Mouse (Mus musculus): ENCODE measurements around the gene Fbln2. TPM values are rescaled to one million over a fixed set of nuclear protein-coding genes. Genes with fewer than 3 reads are reported as not detected.

The Fbln2 gene
- polyA plus RNA-seq, 1 experiment from 2014 or later, result 196 TPM

DNA sequence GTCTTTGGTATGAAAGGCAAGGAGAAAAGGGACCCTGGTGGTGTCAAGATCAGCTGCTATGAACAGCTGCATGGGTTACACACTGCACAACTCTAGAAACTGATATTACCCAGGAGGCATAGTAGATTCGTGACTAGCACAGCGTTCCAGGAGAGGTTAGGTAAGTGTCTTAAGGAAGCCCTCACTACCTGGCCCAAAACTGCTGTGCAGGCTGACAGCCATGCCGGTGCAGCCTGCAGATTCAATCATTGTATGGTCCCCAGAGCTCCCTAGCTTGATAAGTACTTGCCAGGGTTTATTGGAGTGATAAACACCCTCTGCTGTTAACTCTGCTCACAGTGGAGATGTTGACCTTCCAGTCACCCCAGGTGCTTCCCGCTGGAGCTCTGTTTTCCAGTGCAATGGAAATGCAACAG, 30.2 kb upstream of the Fbln2 start:
- no peak overlapping the region for H3K4me2 ChIP-seq (replicated peaks)
- no peaks in the 10 kb centered on the region for H3K36me3 ChIP-seq
- H3K27me3 ChIP-seq, result 0 out of 2 replicates have a peak, but pooled peaks cover 3% of the 10 kb centered on the region
- WGBS, result 46% methylated on average over 4 of the region's 4 CpGs
- no peaks in the 10 kb centered on the region for H3K9me3 ChIP-seq
- ATAC-seq (ENCODE audit: low FRiP score, low read depth), result peak; percentile 51; the same call in 1 of the 2 replicates
- no peak overlapping the region for H3K9ac ChIP-seq
- H3K4me3 ChIP-seq, result no peak overlapping the region
- peak overlapping the region; percentile 85 for H3K27ac ChIP-seq
- H3K4me1 ChIP-seq, result peaks cover 51% of the 10 kb centered on the region

- Histone ChIP-seq H3K4me2 (replicated peaks) (no peak overlapping the region), H3K9me3 (no peaks in the 10 kb centered on the region), H3K9ac (no peak overlapping the region), H3K4me1 (peaks cover 51% of the 10 kb centered on the region), H3K36me3 (no peaks in the 10 kb centered on the region), H3K27ac (no peak overlapping the region; the same call in 1 of the 2 replicates), H3K4me3 (no peak overlapping the region), H3K27me3 (no peaks in the 10 kb centered on the region)
- WGBS, result 35% methylated on average over 1 of the region's 1 CpGs
- no peak for ATAC-seq (ENCODE audit: low FRiP score, low read depth)
These were observed 29.2 kb upstream of the Fbln2 start for GRCm38 (mm10) chr6:91183041-91183440.

GRCm38 (mm10) chr6:91183980-91184379, 28.3 kb upstream of the Fbln2 start:
- Histone ChIP-seq H3K4me1 (peaks cover 46% of the 10 kb centered on the region), H3K9ac (no peak overlapping the region), H3K9me3 (no peaks in the 10 kb centered on the region), H3K27me3 (no peaks in the 10 kb centered on the region), H3K27ac (no peak overlapping the region), H3K4me3 (no peak overlapping the region), H3K4me2 (replicated peaks) (no peak overlapping the region), H3K36me3 (no peaks in the 10 kb centered on the region)
- 71% methylated on average over 2 of the region's 2 CpGs for WGBS
- no peak for ATAC-seq (ENCODE audit: low FRiP score, low read depth)

GRCm38 (mm10) chr6:91184776-91185175, 27.5 kb upstream of the Fbln2 start:
- H3K9me3 ChIP-seq, result no peaks in the 10 kb centered on the region
- no peaks in the 10 kb centered on the region for H3K36me3 ChIP-seq
- no peak for ATAC-seq (ENCODE audit: low FRiP score, low read depth)
- no peaks in the 10 kb centered on the region for H3K27me3 ChIP-seq
- H3K9ac ChIP-seq, result no peak overlapping the region
- no peak overlapping the region for H3K27ac ChIP-seq
- WGBS, result 68% methylated on average over 3 of the region's 3 CpGs
- no peak overlapping the region for H3K4me3 ChIP-seq
- no peak overlapping the region for H3K4me2 ChIP-seq (replicated peaks)
- peaks cover 43% of the 10 kb centered on the region for H3K4me1 ChIP-seq

DNA sequence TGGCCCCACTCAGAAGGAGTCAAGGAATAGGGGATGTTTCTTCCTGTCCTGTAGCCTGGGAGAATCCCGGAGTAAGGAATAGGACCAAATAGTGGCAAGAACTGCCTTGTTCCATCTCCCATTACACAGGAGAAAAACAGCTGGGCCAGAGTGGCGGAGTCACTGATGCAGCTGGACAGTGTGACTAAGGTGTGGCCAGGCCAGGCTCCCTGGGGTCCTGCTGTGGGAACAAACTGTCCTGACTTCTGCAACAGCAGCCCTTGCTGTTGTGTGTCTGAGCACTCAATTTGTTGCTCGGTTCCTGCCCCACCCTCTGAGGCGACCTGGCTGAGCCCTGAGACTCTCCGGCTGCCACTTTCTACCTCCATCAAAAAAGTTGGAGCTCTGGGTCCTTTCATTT, 26.8 kb upstream of the Fbln2 start:
- H3K4me1 ChIP-seq, result peaks cover 36% of the 10 kb centered on the region
- H3K4me3 ChIP-seq, result no peak overlapping the region
- 82% methylated on average over 5 of the region's 5 CpGs for WGBS
- no peak overlapping the region for H3K4me2 ChIP-seq (replicated peaks)
- no peak for ATAC-seq (ENCODE audit: low FRiP score, low read depth)
- no peaks in the 10 kb centered on the region for H3K9me3 ChIP-seq
- H3K27ac ChIP-seq, result no peak overlapping the region
- H3K36me3 ChIP-seq, result no peaks in the 10 kb centered on the region
- no peaks in the 10 kb centered on the region for H3K27me3 ChIP-seq
- H3K9ac ChIP-seq, result no peak overlapping the region

DNA sequence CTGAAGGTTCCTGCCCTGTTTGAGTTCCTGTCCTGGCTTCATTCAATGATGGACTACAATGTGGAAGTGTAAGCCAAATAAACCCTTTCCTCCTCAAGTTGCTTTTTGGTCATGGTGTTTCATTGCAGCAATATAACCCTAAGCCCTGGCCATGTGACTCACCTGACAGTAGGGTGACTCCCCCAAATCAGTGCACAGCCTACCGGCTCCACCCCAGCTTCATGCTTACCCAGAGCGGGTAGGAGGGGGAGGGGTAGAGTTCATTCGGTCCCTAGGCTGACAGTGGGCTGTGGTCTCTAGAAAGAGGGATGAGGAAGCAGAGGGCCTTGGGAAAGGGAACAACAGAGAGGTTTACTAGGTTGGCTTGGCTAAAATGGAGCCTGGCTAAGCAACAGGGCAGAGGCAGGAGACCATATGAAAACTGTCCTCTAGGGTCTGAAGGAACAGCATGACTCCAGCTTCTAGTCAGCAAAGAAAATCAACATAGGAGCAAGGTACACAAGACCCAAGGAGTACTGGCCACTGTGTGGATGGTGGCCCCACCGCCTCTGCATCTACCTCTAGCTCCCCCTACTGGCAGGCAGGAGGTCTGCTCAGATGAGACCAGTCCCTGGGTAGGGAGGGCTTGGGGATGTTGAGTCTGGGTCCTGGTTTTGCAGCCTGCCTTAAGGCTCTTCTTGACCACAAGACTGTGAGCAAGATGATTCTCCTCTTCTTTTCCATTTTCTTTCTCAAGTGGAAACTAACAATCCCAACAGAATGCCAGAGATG, 25.9 kb upstream of the Fbln2 start:
- WGBS, result 65% methylated on average over 4 of the region's 4 CpGs
- no peaks in the 10 kb centered on the region for H3K36me3 ChIP-seq

DNA sequence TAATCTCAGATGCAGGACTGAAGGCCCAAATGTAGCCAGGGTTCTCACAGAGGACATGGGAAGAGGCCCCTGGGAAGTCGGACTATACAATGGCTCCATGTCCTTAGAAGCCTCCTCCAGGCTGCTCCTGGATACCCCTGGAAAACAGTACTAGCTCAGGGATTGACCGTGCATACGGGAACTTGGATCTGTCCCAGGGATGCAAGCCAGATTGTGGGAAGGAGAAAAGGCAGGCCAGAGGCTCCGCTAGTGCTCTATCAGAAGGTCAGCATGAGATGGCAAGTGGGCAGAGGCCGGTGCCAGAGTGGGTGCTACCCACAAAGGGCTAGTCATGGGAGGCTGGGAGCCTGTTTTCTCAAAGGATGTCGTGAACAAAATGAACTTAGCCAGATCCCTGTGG, 25.3 kb upstream of the Fbln2 start:
- no peak overlapping the region for H3K27ac ChIP-seq
- no peak for ATAC-seq (ENCODE audit: low FRiP score, low read depth)

More for the DNA sequence above, 25.9 kb upstream of the Fbln2 start:
- H3K9ac ChIP-seq, result no peak overlapping the region
- H3K9me3 ChIP-seq, result no peaks in the 10 kb centered on the region
- peaks cover 27% of the 10 kb centered on the region for H3K4me1 ChIP-seq
- H3K4me3 ChIP-seq, result no peak overlapping the region
- ATAC-seq (ENCODE audit: low FRiP score, low read depth), result no peak
- H3K27ac ChIP-seq, result no peak overlapping the region
- no peaks in the 10 kb centered on the region for H3K27me3 ChIP-seq
- no peak overlapping the region for H3K4me2 ChIP-seq (replicated peaks)

GRCm38 (mm10) chr6:91187871-91188270, 24.4 kb upstream of the Fbln2 start:
- Histone ChIP-seq H3K9me3 (no peaks in the 10 kb centered on the region), H3K9ac (no peak overlapping the region), H3K36me3 (no peaks in the 10 kb centered on the region), H3K4me2 (replicated peaks) (no peak overlapping the region), H3K27me3 (no peaks in the 10 kb centered on the region), H3K27ac (no peak overlapping the region), H3K4me1 (peaks cover 12% of the 10 kb centered on the region), H3K4me3 (no peak overlapping the region)
- no peak for ATAC-seq (ENCODE audit: low FRiP score, low read depth)
- WGBS, result 70% methylated on average over 3 of the region's 3 CpGs

More for the DNA sequence above, 25.3 kb upstream of the Fbln2 start:
- Histone ChIP-seq H3K27me3 (no peaks in the 10 kb centered on the region), H3K9me3 (no peaks in the 10 kb centered on the region), H3K4me1 (peaks cover 22% of the 10 kb centered on the region), H3K36me3 (no peaks in the 10 kb centered on the region), H3K9ac (no peak overlapping the region), H3K4me3 (no peak overlapping the region), H3K4me2 (replicated peaks) (no peak overlapping the region)
- WGBS, result 83% methylated on average over 6 of the region's 6 CpGs

DNA sequence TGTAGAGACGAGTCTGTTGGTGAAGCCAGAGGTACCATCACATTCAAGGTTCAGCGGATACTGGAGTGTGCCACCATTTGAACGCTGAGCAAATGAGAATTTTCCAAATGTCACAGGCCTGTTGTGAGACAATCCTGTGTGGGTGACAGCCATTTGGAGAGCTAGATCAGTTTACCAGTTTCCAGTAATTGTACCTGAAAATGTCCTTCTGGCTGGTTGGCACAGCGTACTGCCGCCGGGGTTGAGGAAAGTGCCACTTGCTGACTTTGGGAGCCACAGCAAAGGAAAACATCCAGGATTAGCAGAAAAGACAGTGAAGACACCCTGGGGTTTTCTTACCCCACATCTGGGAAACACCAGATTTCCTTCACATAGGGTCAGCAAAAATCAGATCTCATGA, 22.3 kb upstream of the Fbln2 start:
- Histone ChIP-seq H3K9me3 (no peaks in the 10 kb centered on the region), H3K27ac (no peak overlapping the region)
- ATAC-seq (ENCODE audit: low FRiP score, low read depth), result no peak

DNA sequence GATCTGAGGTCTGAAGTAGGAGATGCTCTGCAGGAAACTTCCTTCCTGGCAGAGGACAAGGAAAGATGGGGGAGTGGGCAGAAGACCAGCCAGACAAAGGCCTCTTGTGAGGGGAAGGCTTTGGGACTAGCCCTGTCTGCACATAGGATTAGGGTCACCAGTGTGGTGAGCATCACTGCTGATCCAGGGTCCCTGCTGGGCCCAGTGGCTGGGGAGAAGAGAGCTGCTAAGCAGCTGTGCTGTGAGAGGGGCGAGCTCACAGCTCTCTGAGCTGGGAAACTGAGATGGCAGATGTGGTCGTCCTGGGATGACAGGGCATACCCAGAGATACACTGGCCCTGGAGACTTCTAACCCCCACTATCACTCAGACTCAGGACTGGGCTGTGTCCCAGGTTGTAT, 20.8 kb upstream of the Fbln2 start:
- no peak overlapping the region for H3K4me3 ChIP-seq
- no peaks in the 10 kb centered on the region for H3K36me3 ChIP-seq
- no peak for ATAC-seq (ENCODE audit: low FRiP score, low read depth)
- WGBS, result 75% methylated on average over 2 of the region's 2 CpGs
- no peaks in the 10 kb centered on the region for H3K27me3 ChIP-seq
- no peak overlapping the region for H3K27ac ChIP-seq
- H3K4me2 ChIP-seq (replicated peaks), result no peak overlapping the region
- peaks cover 6% of the 10 kb centered on the region; the same call in 1 of the 2 replicates for H3K4me1 ChIP-seq
- H3K9me3 ChIP-seq, result no peaks in the 10 kb centered on the region
- no peak overlapping the region for H3K9ac ChIP-seq

More for the DNA sequence above, 22.3 kb upstream of the Fbln2 start:
- H3K4me1 ChIP-seq, result peaks cover 6% of the 10 kb centered on the region; the same call in 1 of the 2 replicates
- no peaks in the 10 kb centered on the region for H3K36me3 ChIP-seq
- H3K27me3 ChIP-seq, result no peaks in the 10 kb centered on the region
- H3K4me3 ChIP-seq, result no peak overlapping the region
- no peak overlapping the region for H3K4me2 ChIP-seq (replicated peaks)
- WGBS, result 90% methylated on average over 6 of the region's 6 CpGs
- H3K9ac ChIP-seq, result no peak overlapping the region

- H3K4me3 ChIP-seq, result no peak overlapping the region
- H3K36me3 ChIP-seq, result no peaks in the 10 kb centered on the region
- no peak overlapping the region for H3K9ac ChIP-seq
- WGBS, result 78% methylated on average over 3 of the region's 3 CpGs
- H3K27me3 ChIP-seq, result no peaks in the 10 kb centered on the region
- ATAC-seq (ENCODE audit: low FRiP score, low read depth), result no peak
- peaks cover 12% of the 10 kb centered on the region; the same call in 1 of the 2 replicates for H3K4me1 ChIP-seq
- H3K4me2 ChIP-seq (replicated peaks), result no peak overlapping the region
- no peaks in the 10 kb centered on the region for H3K9me3 ChIP-seq
- no peak overlapping the region for H3K27ac ChIP-seq
These were observed 19.8 kb upstream of the Fbln2 start for GRCm38 (mm10) chr6:91192421-91192820.

DNA sequence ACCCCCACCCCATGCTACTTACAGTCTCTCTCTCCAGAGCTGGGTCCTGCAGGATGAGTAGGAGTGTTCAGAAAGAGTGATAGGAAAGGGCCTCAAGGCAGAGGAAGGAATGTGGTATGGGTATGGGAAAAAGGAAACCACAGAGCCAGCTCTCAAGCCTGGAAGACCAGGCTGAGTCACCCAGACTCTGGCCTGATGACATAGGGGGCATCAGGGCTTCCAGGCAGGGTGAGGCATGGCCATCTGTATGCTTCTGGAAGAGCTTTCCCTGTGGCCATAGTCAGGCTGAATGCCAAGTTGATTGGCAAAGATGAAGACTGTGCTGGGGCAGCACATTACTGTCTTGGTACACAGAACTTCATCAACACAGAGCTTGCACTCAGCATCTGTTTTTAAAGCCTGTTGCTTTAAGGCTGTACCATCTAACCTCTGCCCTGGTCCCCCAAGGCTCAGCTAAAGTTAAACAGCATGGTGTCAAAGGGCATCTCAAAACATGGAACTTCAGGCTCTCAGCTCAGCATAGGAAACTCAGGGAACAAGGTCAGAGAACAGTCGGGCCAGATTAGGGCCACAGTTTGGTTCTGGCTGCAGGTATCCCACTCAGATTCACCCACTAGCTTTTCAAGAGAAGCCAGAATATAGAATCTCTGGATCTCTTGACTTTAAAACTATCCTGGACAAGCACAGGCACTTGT, 19.3 kb upstream of the Fbln2 start:
- Histone ChIP-seq H3K9ac (no peak overlapping the region), H3K4me1 (peaks cover 12% of the 10 kb centered on the region; the same call in 1 of the 2 replicates), H3K9me3 (no peaks in the 10 kb centered on the region; the same call in 1 of the 2 replicates), H3K36me3 (no peaks in the 10 kb centered on the region), H3K27ac (no peak overlapping the region), H3K4me3 (no peak overlapping the region), H3K27me3 (peaks cover under 1% of the 10 kb centered on the region; the same call in 1 of the 2 replicates), H3K4me2 (replicated peaks) (no peak overlapping the region)
- no peak for ATAC-seq (ENCODE audit: low FRiP score, low read depth)
- WGBS, result 70% methylated on average over 1 of the region's 1 CpGs

Measured in limb, embryonic 13.5 days (tissue).